Mouse (Mus musculus): ENCODE data around the gene Frmpd1. TPM values are rescaled to one million over a fixed set of nuclear protein-coding genes. Genes with fewer than 3 reads are reported as not detected.
A peak's percentile ranks its signal among the peaks of the same experiment; 100 is the strongest.

Frmpd1 gene
- polyA plus RNA-seq, 1 experiment from 2014 or later: 0.30 TPM

- H3K9me3 ChIP-seq (replicated peaks; ENCODE audit: low read length): no peaks in the 10 kb centered on the region
- H3K4me1 ChIP-seq (replicated peaks; ENCODE audit: insufficient read depth, low read length): peaks cover 6% of the 10 kb centered on the region; the same call in 1 of the 2 replicates
- H3K9ac ChIP-seq (ENCODE audit: low read depth, low read length): peak within 1 kb of the TSS; percentile 67
- no peak within 1 kb of the TSS for H3K27ac ChIP-seq
- H3K36me3 ChIP-seq (ENCODE audit: insufficient read depth, low read length): 0 out of 2 replicates have a peak, but pooled peaks cover 7% of the 10 kb centered on the region
- H3K27me3 ChIP-seq (ENCODE audit: insufficient read depth, low read length): no peaks in the 10 kb centered on the region
- ATAC-seq (replicated peaks; ENCODE audit: low FRiP score, low read depth) (peak; percentile 61), DNase-seq (ENCODE audit: low spot score) (peak; percentile 86)
- peak within 1 kb of the TSS; percentile 91 for H3K4me3 ChIP-seq (replicated peaks; ENCODE audit: low read depth, low read length)
- H3K4me2 ChIP-seq (ENCODE audit: low read length): peak within 1 kb of the TSS; percentile 86
- 22% methylated on average over 27 of the region's 27 CpGs for WGBS
- no peak for TF ChIP-seq CTCF (IDR thresholded peaks at IDR 0.05; ENCODE audit: low read depth)
Observed at GRCm38 (mm10) chr4:45296662-45297564, 112.2 kb downstream of the Frmpd1 start, which contains the start of gene Trmt10b. Gene Trmt10b (plus strand): TSS chr4:45297127.

GRCm38 (mm10) chr4:45305536-45305935 lies 120.9 kb downstream of the Frmpd1 start:
- no peak for TF ChIP-seq CTCF (IDR thresholded peaks at IDR 0.05; ENCODE audit: low read depth)
- WGBS: 96% methylated on average over 14 of the region's 14 CpGs
- no peak for ATAC-seq (replicated peaks; ENCODE audit: low FRiP score, low read depth)
- Histone ChIP-seq H3K36me3 (ENCODE audit: insufficient read depth, low read length) (0 out of 2 replicates have a peak, but pooled peaks cover 26% of the 10 kb centered on the region), H3K9me3 (replicated peaks; ENCODE audit: low read length) (no peaks in the 10 kb centered on the region), H3K4me2 (ENCODE audit: low read length) (no peak overlapping the region), H3K9ac (ENCODE audit: low read depth, low read length) (no peak overlapping the region), H3K27ac (no peak overlapping the region), H3K4me1 (replicated peaks; ENCODE audit: insufficient read depth, low read length) (no peaks in the 10 kb centered on the region), H3K4me3 (replicated peaks; ENCODE audit: low read depth, low read length) (no peak overlapping the region), H3K27me3 (ENCODE audit: insufficient read depth, low read length) (no peaks in the 10 kb centered on the region)
- no peak for DNase-seq (ENCODE audit: low spot score)

- Histone ChIP-seq H3K9ac (ENCODE audit: low read depth, low read length) (no peak overlapping the region), H3K4me3 (replicated peaks; ENCODE audit: low read depth, low read length) (no peak overlapping the region), H3K27me3 (ENCODE audit: insufficient read depth, low read length) (no peaks in the 10 kb centered on the region), H3K27ac (no peak overlapping the region), H3K9me3 (replicated peaks; ENCODE audit: low read length) (no peaks in the 10 kb centered on the region), H3K4me1 (replicated peaks; ENCODE audit: insufficient read depth, low read length) (no peaks in the 10 kb centered on the region), H3K4me2 (ENCODE audit: low read length) (no peak overlapping the region), H3K36me3 (ENCODE audit: insufficient read depth, low read length) (0 out of 2 replicates have a peak, but pooled peaks cover 21% of the 10 kb centered on the region)
- peak; percentile 73 for TF ChIP-seq CTCF (IDR thresholded peaks at IDR 0.05; ENCODE audit: low read depth)
- no peak for ATAC-seq (replicated peaks; ENCODE audit: low FRiP score, low read depth)
- 43% methylated on average over 11 of the region's 11 CpGs for WGBS
- peak; percentile 58 for DNase-seq (ENCODE audit: low spot score)
Observed at GRCm38 (mm10) chr4:45308046-45308445, 123.4 kb downstream of the Frmpd1 start.

- no peak overlapping the region for H3K9ac ChIP-seq (ENCODE audit: low read depth, low read length)
- DNase-seq (ENCODE audit: low spot score): no peak
- H3K27me3 ChIP-seq (ENCODE audit: insufficient read depth, low read length): no peaks in the 10 kb centered on the region
- no peak overlapping the region for H3K4me2 ChIP-seq (ENCODE audit: low read length)
- H3K9me3 ChIP-seq (replicated peaks; ENCODE audit: low read length): no peaks in the 10 kb centered on the region
- H3K4me3 ChIP-seq (replicated peaks; ENCODE audit: low read depth, low read length): no peak overlapping the region
- 0 out of 2 replicates have a peak, but pooled peaks cover 21% of the 10 kb centered on the region for H3K36me3 ChIP-seq (ENCODE audit: insufficient read depth, low read length)
- H3K4me1 ChIP-seq (replicated peaks; ENCODE audit: insufficient read depth, low read length): no peaks in the 10 kb centered on the region
- no peak for ATAC-seq (replicated peaks; ENCODE audit: low FRiP score, low read depth)
- no peak for TF ChIP-seq CTCF (IDR thresholded peaks at IDR 0.05; ENCODE audit: low read depth)
- H3K27ac ChIP-seq: no peak overlapping the region
- WGBS: 89% methylated on average over 6 of the region's 6 CpGs
Observed at GRCm38 (mm10) chr4:45308606-45309005, 123.9 kb downstream of the Frmpd1 start.

- H3K4me1 ChIP-seq (replicated peaks; ENCODE audit: insufficient read depth, low read length): no peaks in the 10 kb centered on the region
- 95% methylated on average over 2 of the region's 2 CpGs for WGBS
- no peaks in the 10 kb centered on the region for H3K27me3 ChIP-seq (ENCODE audit: insufficient read depth, low read length)
- no peak overlapping the region for H3K27ac ChIP-seq
- H3K9me3 ChIP-seq (replicated peaks; ENCODE audit: low read length): no peaks in the 10 kb centered on the region
- H3K9ac ChIP-seq (ENCODE audit: low read depth, low read length): no peak overlapping the region
- peaks cover 26% of the 10 kb centered on the region; the same call in 1 of the 2 replicates for H3K36me3 ChIP-seq (ENCODE audit: insufficient read depth, low read length)
- TF ChIP-seq CTCF (IDR thresholded peaks at IDR 0.05; ENCODE audit: low read depth): no peak
- no peak overlapping the region for H3K4me2 ChIP-seq (ENCODE audit: low read length)
- ATAC-seq (replicated peaks; ENCODE audit: low FRiP score, low read depth) (no peak), DNase-seq (ENCODE audit: low spot score) (no peak)
- H3K4me3 ChIP-seq (replicated peaks; ENCODE audit: low read depth, low read length): no peak overlapping the region
Observed at GRCm38 (mm10) chr4:45311056-45311455, 126.4 kb downstream of the Frmpd1 start.

GRCm38 (mm10) chr4:45320159-45320816 lies 135.6 kb downstream of the Frmpd1 start:
- ATAC-seq (replicated peaks; ENCODE audit: low FRiP score, low read depth) (peak; percentile 91), DNase-seq (ENCODE audit: low spot score) (peak; percentile 90)
- H3K9ac ChIP-seq (ENCODE audit: low read depth, low read length): peak overlapping the region; percentile 88
- H3K9me3 ChIP-seq (replicated peaks; ENCODE audit: low read length): no peaks in the 10 kb centered on the region
- H3K36me3 ChIP-seq (ENCODE audit: insufficient read depth, low read length): peaks cover 21% of the 10 kb centered on the region
- 0 out of 2 replicates have a peak, but pooled peaks cover 5% of the 10 kb centered on the region for H3K4me1 ChIP-seq (replicated peaks; ENCODE audit: insufficient read depth, low read length)
- H3K27me3 ChIP-seq (ENCODE audit: insufficient read depth, low read length): no peaks in the 10 kb centered on the region
- H3K4me2 ChIP-seq (ENCODE audit: low read length): peak overlapping the region; percentile 77
- H3K4me3 ChIP-seq (replicated peaks; ENCODE audit: low read depth, low read length): peak overlapping the region; percentile 88
- TF ChIP-seq CTCF (IDR thresholded peaks at IDR 0.05; ENCODE audit: low read depth): no peak
- H3K27ac ChIP-seq: peak overlapping the region; percentile 92
- WGBS: under 1% methylated on average over 56 of the region's 56 CpGs

Measured in kidney, postnatal 0 days (tissue).